Mouse (Mus musculus) neutrophil, adult 83 days (primary cell): ENCODE measurements around the gene Ttll13. TPM values are rescaled to one million over a fixed set of nuclear protein-coding genes. Genes with fewer than 3 reads are reported as not detected.

Source experiments
- total RNA-seq, 2 experiments: library from RNA; stranded (reverse); gene quantifications; one replicate each; pipeline ENCODE4 v1.2.4; 2023

Gene Ttll13
- 1 to 10 TPM in 1 of 2 experiments, under 1 TPM in 1; 0.31 to 1.0 TPM for total RNA-seq

GRCm38 (mm10) chr7:80246148-80246721, at the start of gene Ttll13:
TSS of gene Ttll13 (plus strand) at chr7:80246376.

DNA sequence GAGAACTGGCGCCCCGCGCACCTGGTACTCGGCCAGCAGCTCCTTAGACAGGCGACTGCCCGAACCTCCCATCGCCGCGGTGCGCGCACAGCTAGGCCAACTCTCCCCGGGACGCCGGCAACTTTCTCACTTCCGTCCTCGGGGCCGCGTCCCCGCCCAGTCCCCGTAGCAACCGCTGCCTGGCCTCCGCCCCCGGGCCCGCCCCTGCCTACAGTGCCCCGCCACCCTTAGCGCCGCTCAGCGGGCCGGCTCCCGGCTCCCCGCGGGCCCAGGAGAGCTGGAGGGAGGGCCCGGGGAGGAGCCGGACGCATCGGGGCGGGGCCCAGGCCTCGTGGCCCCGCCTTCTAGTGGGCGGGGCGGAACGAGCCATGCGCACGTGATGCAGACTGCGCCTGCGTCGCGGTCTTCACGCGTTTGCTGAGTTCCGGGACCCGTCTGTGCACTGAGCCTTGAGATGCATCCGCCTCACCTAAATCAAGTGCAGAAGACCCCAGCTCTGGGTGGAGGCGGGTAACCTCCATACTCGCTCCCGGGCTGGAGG, 13.6 kb upstream of the Ttll13 start, which contains the start of the genes Cib1 and Gdpgp1:
TSS of gene Cib1 (minus strand) at position 325 of the 541 bp plus-strand sequence.
TSS of gene Gdpgp1 (plus strand) at position 377 of the 541 bp plus-strand sequence.

GRCm38 (mm10) chr7:80260625-80261371, 14.6 kb downstream of the Ttll13 start, which contains the start of gene Ngrn:
TSS of gene Ngrn (plus strand) at chr7:80261215.

DNA sequence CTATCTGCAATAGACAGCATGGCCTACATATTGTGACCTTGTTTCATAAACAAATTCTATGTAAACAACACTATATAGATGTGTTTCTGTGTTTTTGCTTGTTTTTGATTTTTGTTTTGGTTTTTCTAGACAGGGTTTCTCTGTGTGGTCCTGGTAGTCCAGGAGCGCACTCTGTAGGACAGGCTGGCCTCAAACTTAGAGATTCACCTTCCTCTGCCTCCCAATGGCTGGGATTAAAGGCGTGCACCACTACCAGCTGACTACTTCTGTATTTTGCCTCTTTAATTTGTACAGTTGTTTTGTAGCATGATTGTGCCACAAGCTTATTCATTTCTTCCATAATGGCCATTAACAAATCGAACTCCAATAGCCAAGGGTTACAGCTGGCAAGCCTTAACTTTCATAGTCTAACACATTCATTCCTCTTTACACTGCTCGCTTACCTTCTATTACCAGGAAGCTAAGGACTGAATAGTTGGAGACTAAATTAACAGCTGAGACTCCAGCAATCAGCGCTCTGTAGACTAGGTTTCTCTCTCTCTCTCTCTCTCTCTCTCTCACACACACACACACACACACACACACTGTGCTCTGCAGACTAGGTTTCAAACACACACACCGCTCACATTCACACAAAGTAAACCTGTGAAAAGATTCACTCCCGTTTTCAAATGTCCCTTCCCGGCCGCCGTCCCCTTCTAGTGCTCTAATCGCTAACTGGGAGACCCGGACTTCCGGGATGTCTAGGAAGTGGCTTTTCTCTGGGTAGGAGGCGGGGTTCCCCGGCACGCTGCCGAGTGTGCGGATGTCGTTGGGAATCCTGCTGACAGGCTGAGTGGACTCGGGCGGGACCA, 22.9 kb downstream of the Ttll13 start, which contains the start of gene Vps33b:
TSS of gene Vps33b (plus strand) at position 753 of the 854 bp plus-strand sequence.

DNA sequence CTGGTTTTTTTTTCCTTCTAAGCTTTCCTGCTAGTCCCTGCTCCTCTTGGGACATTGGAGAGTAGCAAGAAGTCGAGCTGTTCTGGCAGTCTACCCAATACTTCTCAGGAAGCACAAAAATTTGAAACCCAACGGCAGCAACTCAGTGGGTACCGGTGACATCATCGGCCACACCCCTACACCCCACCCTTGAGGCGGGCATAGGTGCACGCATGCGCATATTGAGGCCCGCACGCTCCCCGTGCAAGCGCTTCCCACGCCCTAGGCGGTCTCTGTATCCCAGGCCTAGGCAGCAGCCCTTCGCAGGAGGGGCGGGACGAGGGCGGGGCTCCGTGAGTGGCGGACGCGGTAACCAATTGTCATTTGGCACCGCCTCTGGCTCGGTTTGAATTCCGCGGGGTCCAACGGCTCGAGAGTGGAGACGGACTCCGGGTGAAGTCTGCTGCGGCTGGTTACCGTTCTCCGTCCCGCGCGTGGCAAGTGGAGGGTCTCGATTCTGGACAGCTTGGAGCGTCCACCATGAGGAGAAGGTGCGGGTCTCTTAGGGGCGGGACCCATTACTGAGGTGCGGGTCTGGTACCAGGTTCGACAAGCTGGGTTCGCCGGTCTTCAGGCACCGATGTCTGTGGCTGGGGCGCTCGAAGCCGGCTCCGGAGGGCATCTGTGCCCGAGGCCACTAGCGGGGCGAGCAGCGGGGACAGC, 48.0 kb downstream of the Ttll13 start, which contains the start of gene Prc1:
TSS of gene Prc1 (plus strand) at position 389 of the 702 bp plus-strand sequence.

Other genes with a start within 250 kb of the Ttll13 start
- 100 to 1,000 TPM; 123 to 131 TPM for gene Zfp710, start 221.6 kb upstream of the Ttll13 start, total RNA-seq
- 10 to 100 TPM; 41.2 to 46.8 TPM for gene Idh2, start 131.0 kb upstream of the Ttll13 start, total RNA-seq
- 10 to 100 TPM; 23.2 to 28.9 TPM for gene Sema4b, start 59.5 kb upstream of the Ttll13 start, total RNA-seq
- 10 to 100 TPM; 78.9 to 85.8 TPM for gene Cib1, start 13.6 kb upstream of the Ttll13 start, total RNA-seq
- 1 to 10 TPM; 2.4 to 3.3 TPM for gene Gdpgp1, start 13.5 kb upstream of the Ttll13 start, total RNA-seq
- gene Ngrn, start 14.8 kb downstream of the Ttll13 start, total RNA-seq: 10 to 100 TPM; 14.8 to 15.2 TPM
- gene Vps33b, start 23.3 kb downstream of the Ttll13 start, total RNA-seq: 10 to 100 TPM; 12.6 to 14.4 TPM
- gene Prc1, start 48.1 kb downstream of the Ttll13 start, total RNA-seq: 100 to 1,000 TPM in 1 of 2 experiments, 10 to 100 TPM in 1; 99.2 to 104 TPM
- 1 to 10 TPM; 4.9 to 5.9 TPM for gene Rccd1, start 78.1 kb downstream of the Ttll13 start, total RNA-seq
- 10 to 100 TPM; 43.0 to 53.3 TPM for gene Unc45a, start 94.6 kb downstream of the Ttll13 start, total RNA-seq
- gene Hddc3, start 96.7 kb downstream of the Ttll13 start, total RNA-seq: 10 to 100 TPM in 1 of 2 experiments, 1 to 10 TPM in 1; 6.1 to 13.9 TPM
- 10 to 100 TPM; 33.7 to 35.2 TPM for gene Man2a2, start 125.0 kb downstream of the Ttll13 start, total RNA-seq
- gene Fes, start 141.6 kb downstream of the Ttll13 start, total RNA-seq: 100 to 1,000 TPM; 532 to 573 TPM
- 100 to 1,000 TPM; 121 to 137 TPM for gene Furin, start 159.1 kb downstream of the Ttll13 start, total RNA-seq